Comparison of ENCODE assay signal across 12 mouse cellular contexts in the genomic region with DNA sequence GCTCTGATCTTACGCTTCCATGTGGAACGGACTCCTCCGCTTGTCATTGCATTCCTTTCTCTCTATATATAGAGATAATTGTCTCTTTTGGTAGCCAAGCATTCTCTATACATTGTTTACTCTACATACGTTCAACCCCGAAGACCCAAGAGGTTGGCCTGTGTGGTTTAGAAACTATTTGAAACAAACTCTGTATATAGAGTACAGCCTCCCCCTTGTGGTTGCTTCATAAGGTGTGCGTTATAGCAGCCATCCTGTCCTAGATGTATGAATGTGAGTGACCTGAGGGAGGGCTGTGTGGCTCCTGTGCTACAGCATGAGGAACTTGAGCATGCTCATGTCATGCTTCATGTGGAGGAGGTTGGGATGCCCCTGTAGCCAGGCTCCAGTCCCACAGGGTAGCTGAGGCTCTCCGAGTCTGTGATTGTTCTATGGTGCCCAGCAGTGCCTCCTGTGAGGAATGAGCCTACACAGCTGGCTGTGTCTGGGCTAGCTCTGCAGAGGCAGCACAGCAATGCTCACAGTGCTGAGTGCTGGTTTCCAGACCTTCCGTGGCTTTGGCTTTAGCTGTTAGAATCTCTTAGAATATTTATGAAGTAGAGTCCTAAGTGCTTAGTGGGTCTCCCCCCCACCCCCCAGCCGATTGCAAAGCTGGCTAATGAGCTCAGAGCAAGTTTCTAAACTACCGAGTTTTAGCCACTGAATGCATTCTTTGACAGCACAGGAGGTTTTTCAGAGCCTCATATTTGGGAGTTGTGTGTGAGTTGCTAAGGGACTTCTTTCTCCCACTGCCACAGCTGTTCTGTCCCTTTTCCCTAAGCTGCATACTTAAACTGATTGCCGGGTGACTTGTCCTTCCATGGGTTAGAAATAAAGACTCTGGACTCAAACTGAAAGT.
DNase-seq lines count a peak whose midpoint lies in the region; ATAC-seq lines count a peak whose summit lies in the region.
"Had no signal": no experiment of that assay in that cellular context is flagged by ENCODE, and none has a peak within 500 bp of the region (broad histone marks: within the 10 kb centered on the region; RNA-seq: fewer than 3 reads in every experiment).

No protein-coding gene starts in this region.

- peak overlapping the region; percentile 58 for H3K27ac ChIP-seq in hindbrain, embryonic 13.5 days
- H3K27ac ChIP-seq in hindbrain, embryonic 10.5 days: no peak overlapping the region
- H3K27ac ChIP-seq in embryonic facial prominence, embryonic 15.5 days (replicated peaks): no peak overlapping the region
- peak overlapping the region; percentile 26; the same call in 1 of the 2 replicates for H3K27ac ChIP-seq in midbrain, embryonic 12.5 days (replicated peaks)
- H3K27ac ChIP-seq: macrophage had no signal

- H3K4me1 ChIP-seq in hindbrain, embryonic 13.5 days (replicated peaks): peaks cover 27% of the 10 kb centered on the region
- H3K4me1 ChIP-seq in hindbrain, embryonic 10.5 days (replicated peaks): no peaks in the 10 kb centered on the region
- peaks cover 20% of the 10 kb centered on the region; the same call in 1 of the 2 replicates for H3K4me1 ChIP-seq in embryonic facial prominence, embryonic 15.5 days
- H3K4me1 ChIP-seq in midbrain, embryonic 12.5 days: peaks cover 14% of the 10 kb centered on the region

- no peak overlapping the region for H3K9ac ChIP-seq in hindbrain, embryonic 13.5 days
- H3K9ac ChIP-seq in embryonic facial prominence, embryonic 15.5 days: no peak overlapping the region
- no peak overlapping the region for H3K9ac ChIP-seq in midbrain, embryonic 12.5 days (replicated peaks)

- no peak overlapping the region for H3K4me2 ChIP-seq in hindbrain, embryonic 13.5 days
- no peak overlapping the region for H3K4me2 ChIP-seq in embryonic facial prominence, embryonic 15.5 days (replicated peaks)
- H3K4me2 ChIP-seq in midbrain, embryonic 12.5 days (replicated peaks): no peak overlapping the region

- H3K36me3 ChIP-seq in hindbrain, embryonic 13.5 days: peaks cover 71% of the 10 kb centered on the region
- H3K36me3 ChIP-seq in hindbrain, embryonic 10.5 days: peaks cover 94% of the 10 kb centered on the region
- H3K36me3 ChIP-seq in embryonic facial prominence, embryonic 15.5 days: peaks cover 46% of the 10 kb centered on the region
- peaks cover 73% of the 10 kb centered on the region for H3K36me3 ChIP-seq in midbrain, embryonic 12.5 days

- no peak overlapping the region for H3K4me3 ChIP-seq in hindbrain, embryonic 13.5 days
- no peak overlapping the region for H3K4me3 ChIP-seq in hindbrain, embryonic 10.5 days
- no peak overlapping the region for H3K4me3 ChIP-seq in embryonic facial prominence, embryonic 15.5 days (replicated peaks)
- H3K4me3 ChIP-seq in midbrain, embryonic 12.5 days: no peak overlapping the region

- no peak; the same call in 1 of the 2 replicates for ATAC-seq in hindbrain, embryonic 13.5 days (ENCODE audit: low FRiP score)
- 0 out of 2 replicates have a peak, but pooled peaks have one; percentile 44 for ATAC-seq in embryonic facial prominence, embryonic 15.5 days (ENCODE audit: insufficient number of reproducible peaks, low FRiP score, low TSS enrichment, low read depth)
- ATAC-seq in midbrain, embryonic 12.5 days (ENCODE audit: low FRiP score, low read depth): peak; percentile 53; the same call in 1 of the 2 replicates

- no peaks in the 10 kb centered on the region for H3K9me3 ChIP-seq in hindbrain, embryonic 13.5 days
- no peaks in the 10 kb centered on the region for H3K9me3 ChIP-seq in hindbrain, embryonic 10.5 days
- no peaks in the 10 kb centered on the region for H3K9me3 ChIP-seq in embryonic facial prominence, embryonic 15.5 days (replicated peaks)
- no peaks in the 10 kb centered on the region for H3K9me3 ChIP-seq in midbrain, embryonic 12.5 days

- DNase-seq in hindbrain, embryonic 10.5 days (ENCODE audit: low spot score): no peak
- peak; percentile 64 for DNase-seq in CD4-positive, CD25-positive, alpha-beta regulatory T cell, adult 2 months (ENCODE audit: low read depth, low spot score)
- no peak for DNase-seq in kidney, postnatal 10 days
- DNase-seq in yolk sac, embryonic 10.5 days (ENCODE audit: low spot score): no peak
- no peak for DNase-seq in spleen, postnatal 36 days (ENCODE audit: low spot score in 2 of 2)
- DNase-seq: gastrocnemius, postnatal 14 days; kidney, postnatal 4 days; right cerebral cortex, postnatal 25 days had no signal

- WGBS in hindbrain, embryonic 13.5 days: 71% methylated on average over 11 of the region's 11 CpGs
- WGBS in hindbrain, embryonic 10.5 days: 84% methylated on average over 11 of the region's 11 CpGs
- 58% methylated on average over 11 of the region's 11 CpGs for WGBS in embryonic facial prominence, embryonic 15.5 days
- WGBS in midbrain, embryonic 12.5 days: 75% methylated on average over 11 of the region's 11 CpGs

- no peaks in the 10 kb centered on the region for H3K27me3 ChIP-seq in hindbrain, embryonic 13.5 days
- H3K27me3 ChIP-seq in hindbrain, embryonic 10.5 days (ENCODE audit: insufficient read depth, poor library complexity, severe bottlenecking): no peaks in the 10 kb centered on the region
- H3K27me3 ChIP-seq in embryonic facial prominence, embryonic 15.5 days: no peaks in the 10 kb centered on the region
- no peaks in the 10 kb centered on the region for H3K27me3 ChIP-seq in midbrain, embryonic 12.5 days

Comparison
In these comparisons a context has a peak if more than half of its experiments do, and no peak if none do; other contexts are left out.
1. H3K27ac ChIP-seq: peak in hindbrain, embryonic 13.5 days (single experiment) and midbrain, embryonic 12.5 days (single experiment); none in hindbrain, embryonic 10.5 days (single experiment) and embryonic facial prominence, embryonic 15.5 days (single experiment).